Mouse (Mus musculus): ENCODE data around the gene 6820408C15Rik. TPM values are rescaled to one million over a fixed set of nuclear protein-coding genes. Genes with fewer than 3 reads are reported as not detected.

The 6820408C15Rik gene
- 1 to 10 TPM; 3.5 to 4.3 TPM for total RNA-seq (2021)
- long read RNA-seq, partial matches to known transcripts = 4 of 6 reads
- long read RNA-seq, other reads (novel, unspliced or antisense) = 2 of 6 reads

GRCm38 (mm10) chr2:152415287-152415686 is at the start of gene 6820408C15Rik:
6820408C15Rik (plus strand) TSS chr2:152415587.
- DNase-seq (ENCODE audit: low spot score in 2 of 2) = no peak

- DNase-seq (ENCODE audit: low spot score in 2 of 2) = no peak
Measured at GRCm38 (mm10) chr2:152367917-152368316, 47.5 kb upstream of the 6820408C15Rik start.

GRCm38 (mm10) chr2:152368532-152369140 is 46.8 kb upstream of the 6820408C15Rik start:
- peak; percentile 64 to 68 for DNase-seq (ENCODE audit: low spot score in 2 of 2)

GRCm38 (mm10) chr2:152372104-152372503 is 43.3 kb upstream of the 6820408C15Rik start:
- no peak for DNase-seq (ENCODE audit: low spot score in 2 of 2)

GRCm38 (mm10) chr2:152372661-152373060 is 42.7 kb upstream of the 6820408C15Rik start:
- no peak for DNase-seq (ENCODE audit: low spot score in 2 of 2)

- no peak for DNase-seq (ENCODE audit: low spot score in 2 of 2)
Measured at GRCm38 (mm10) chr2:152373547-152373946, 41.8 kb upstream of the 6820408C15Rik start.

GRCm38 (mm10) chr2:152375652-152376344 is 39.6 kb upstream of the 6820408C15Rik start:
- DNase-seq (ENCODE audit: low spot score in 2 of 2) = peak in 1 of 2 experiments; percentile 30

- DNase-seq (ENCODE audit: low spot score in 2 of 2) = peak in 1 of 2 experiments; percentile 25
Measured at GRCm38 (mm10) chr2:152376345-152376741, 39.0 kb upstream of the 6820408C15Rik start, which contains the start of gene Nrsn2. Nrsn2 (minus strand) TSS chr2:152376638.

- no peak for DNase-seq (ENCODE audit: low spot score in 2 of 2)
Measured at GRCm38 (mm10) chr2:152384191-152384590, 31.2 kb upstream of the 6820408C15Rik start.

- DNase-seq (ENCODE audit: low spot score in 2 of 2) = peak; percentile 46
Measured at GRCm38 (mm10) chr2:152392786-152393185, 22.6 kb upstream of the 6820408C15Rik start.

GRCm38 (mm10) chr2:152393225-152394017 is 22.0 kb upstream of the 6820408C15Rik start:
- DNase-seq (ENCODE audit: low spot score in 2 of 2) = no peak

- peak; percentile 22 to 45 for DNase-seq (ENCODE audit: low spot score in 2 of 2)
Measured at GRCm38 (mm10) chr2:152395271-152395920, 20.0 kb upstream of the 6820408C15Rik start.

- DNase-seq (ENCODE audit: low spot score in 2 of 2) = peak; percentile 91 to 93
Measured at GRCm38 (mm10) chr2:152396110-152397003, 19.0 kb upstream of the 6820408C15Rik start.

- DNase-seq (ENCODE audit: low spot score in 2 of 2) = peak; percentile 79 to 87
Measured at GRCm38 (mm10) chr2:152397004-152397589, 18.3 kb upstream of the 6820408C15Rik start.

- DNase-seq (ENCODE audit: low spot score in 2 of 2) = peak; percentile 99
Measured at GRCm38 (mm10) chr2:152397680-152398435, 17.5 kb upstream of the 6820408C15Rik start, which contains the start of gene Sox12. Sox12 (minus strand) TSS chr2:152398063.

- DNase-seq (ENCODE audit: low spot score in 2 of 2) = peak; percentile 87 to 92
Measured at GRCm38 (mm10) chr2:152398691-152399090, 16.7 kb upstream of the 6820408C15Rik start.

GRCm38 (mm10) chr2:152399122-152399542 is 16.3 kb upstream of the 6820408C15Rik start:
- no peak for DNase-seq (ENCODE audit: low spot score in 2 of 2)

- DNase-seq (ENCODE audit: low spot score in 2 of 2) = peak; percentile 94 to 95
Measured at GRCm38 (mm10) chr2:152406126-152406525, 9.3 kb upstream of the 6820408C15Rik start.

GRCm38 (mm10) chr2:152409781-152410180 is 5.6 kb upstream of the 6820408C15Rik start:
- no peak for DNase-seq (ENCODE audit: low spot score in 2 of 2)

Measured in layer of hippocampus, postnatal 10 days (tissue).